Mouse (Mus musculus) limb, embryonic 14.5 days (tissue): ENCODE measurements around the gene Rpap2. TPM values are rescaled to one million over a fixed set of nuclear protein-coding genes. Genes with fewer than 3 reads are reported as not detected.
A peak's percentile ranks its signal among the peaks of the same experiment; 100 is the strongest.

ENCODE experiments used
- ATAC-seq: fragments of 200-750 bp; cut with Nextera tagmentation; 2 replicates; pipeline ENCODE4 v1.8.0; 2017; ENCODE audit warnings: low read depth, moderate number of reproducible peaks, moderate TSS enrichment; ENCODE audit not compliant: low FRiP score
- DNase-seq: peaks from one replicate; pipeline ENCODE4 v3.0.0-alpha.2; 2015; ENCODE audit warnings: low spot score
- H3K27ac ChIP-seq: fragments of 300-500 bp; sonication (generic); replicated peaks from 2 replicates; pipeline ENCODE4 v1.5.1; 2014; ENCODE audit warnings: low read depth, mild to moderate bottlenecking, low read length, moderate library complexity, mixed read lengths
- H3K27me3 ChIP-seq: fragments of 300-500 bp; sonication (generic); 2 replicates; pipeline ENCODE4 v1.6.1; 2014; ENCODE audit warnings: low read length, mixed read lengths; ENCODE audit not compliant: control insufficient read depth, insufficient read depth
- H3K36me3 ChIP-seq: fragments of 300-500 bp; sonication (generic); 2 replicates; pipeline ENCODE4 v1.6.1; 2014; ENCODE audit warnings: mild to moderate bottlenecking, low read length, moderate library complexity, mixed read lengths; ENCODE audit not compliant: control insufficient read depth, insufficient read depth
- H3K4me1 ChIP-seq: fragments of 300-500 bp; sonication (generic); 2 replicates; pipeline ENCODE4 v1.6.1; 2014; ENCODE audit warnings: antibody characterized with exemption, low read length, mixed read lengths; ENCODE audit not compliant: control insufficient read depth, insufficient read depth
- H3K4me2 ChIP-seq: fragments of 300-500 bp; sonication (generic); replicated peaks from 2 replicates; pipeline ENCODE4 v1.6.1; 2014; ENCODE audit warnings: low read depth, mild to moderate bottlenecking, low read length, moderate library complexity; ENCODE audit not compliant: severe bottlenecking
- H3K4me3 ChIP-seq: fragments of 300-500 bp; sonication (generic); replicated peaks from 2 replicates; pipeline ENCODE4 v1.5.1; 2014; ENCODE audit warnings: low read length
- H3K9ac ChIP-seq: fragments of 300-500 bp; sonication (generic); 2 replicates; pipeline ENCODE4 v1.6.1; 2014; ENCODE audit warnings: mild to moderate bottlenecking, low read depth, low read length, moderate library complexity; ENCODE audit not compliant: severe bottlenecking
- H3K9me3 ChIP-seq: fragments of 300-500 bp; sonication (generic); 2 replicates; pipeline ENCODE4 v1.6.1; 2016; ENCODE audit warnings: low read length; ENCODE audit not compliant: control insufficient read depth
- POLR2A ChIP-seq: fragments of 200-500 bp; IDR thresholded peaks from 2 replicates; pipeline ENCODE4 v1.8.0; 2012; ENCODE audit warnings: inconsistent platforms, mild to moderate bottlenecking, moderate library complexity, borderline replicate concordance; ENCODE audit not compliant: insufficient read depth, insufficient read length; ENCODE audit errors: extremely low read depth
- WGBS: fragments of 180-500 bp; shearing (Covaris S2); extraction: QIAGEN DNeasy Blood & Tissue Kit; methylation state at CpG from one replicate; pipeline ENCODE4 v1.1.7; 2014; 5-methylcytosine and 5-hydroxymethylcytosine counted together
- polyA plus RNA-seq, 2 experiments: library from polyadenylated mRNA; depleted of rRNA in 1 of 2; stranded (reverse) in 1 of 2; unstranded in 1 of 2; fragments of >200 nt; fragmentation: Nextera tagmentation in 1 of 2; extraction: Ambion mirVana in 1 of 2; gene quantifications; 2 replicates each; pipeline versions ENCODE4 v1.2.1 to v1.2.3; 2012 to 2014

Gene Rpap2
- polyA plus RNA-seq (2012; rRNA removed) (8.4 and 12.6 TPM in 2 replicates), polyA plus RNA-seq (2014; fragmentation: Nextera tagmentation; extraction: Ambion mirVana) (20.9 and 21.6 TPM in 2 replicates)

GRCm38 (mm10) chr5:107597301-107598077, at the start of gene Rpap2, which contains the start of gene Glmn:
Rpap2 (plus strand) TSS chr5:107597373.
Glmn (minus strand) TSS chr5:107597888.
- peak within 1 kb of the TSS; percentile 81 for H3K27ac ChIP-seq
- H3K4me3 ChIP-seq: peak within 1 kb of the TSS; percentile 70
- peak; percentile 97 for ATAC-seq
- no peaks in the 10 kb centered on the region for H3K27me3 ChIP-seq
- H3K9ac ChIP-seq: peak within 1 kb of the TSS; percentile 79
- under 1% methylated on average over 48 of the region's 64 CpGs for WGBS
- H3K4me2 ChIP-seq: peak within 1 kb of the TSS; percentile 54
- peaks cover 4% of the 10 kb centered on the region; the same call in 1 of the 2 replicates for H3K4me1 ChIP-seq
- H3K36me3 ChIP-seq: peaks cover 17% of the 10 kb centered on the region
- TF ChIP-seq POLR2A: peak; percentile 82; the same call in 1 of the 2 replicates
- peak; percentile 86 for DNase-seq
- no peaks in the 10 kb centered on the region for H3K9me3 ChIP-seq

GRCm38 (mm10) chr5:107547955-107548354, 49.2 kb upstream of the Rpap2 start:
- DNase-seq: no peak
- Histone ChIP-seq H3K36me3 (peaks cover 25% of the 10 kb centered on the region), H3K27me3 (no peaks in the 10 kb centered on the region), H3K9me3 (no peaks in the 10 kb centered on the region), H3K9ac (no peak overlapping the region), H3K4me2 (no peak overlapping the region), H3K4me3 (no peak overlapping the region), H3K4me1 (no peaks in the 10 kb centered on the region), H3K27ac (no peak overlapping the region)
- ATAC-seq: no peak
- no peak for TF ChIP-seq POLR2A
- WGBS: 84% methylated on average over 3 of the region's 3 CpGs

- TF ChIP-seq POLR2A: no peak
- no peak overlapping the region for H3K27ac ChIP-seq
- no peak overlapping the region for H3K4me2 ChIP-seq
- no peak for ATAC-seq
- WGBS: 87% methylated on average over 3 of the region's 3 CpGs
- peaks cover 28% of the 10 kb centered on the region for H3K36me3 ChIP-seq
- H3K9me3 ChIP-seq: no peaks in the 10 kb centered on the region
- DNase-seq: no peak
- no peaks in the 10 kb centered on the region for H3K4me1 ChIP-seq
- no peaks in the 10 kb centered on the region for H3K27me3 ChIP-seq
- H3K4me3 ChIP-seq: no peak overlapping the region
- H3K9ac ChIP-seq: no peak overlapping the region
Observed at GRCm38 (mm10) chr5:107548444-107548843, 48.7 kb upstream of the Rpap2 start.

- H3K4me3 ChIP-seq: no peak overlapping the region
- no peak overlapping the region for H3K4me2 ChIP-seq
- peaks cover 59% of the 10 kb centered on the region for H3K36me3 ChIP-seq
- no peak overlapping the region for H3K27ac ChIP-seq
- H3K27me3 ChIP-seq: no peaks in the 10 kb centered on the region
- WGBS: 50% methylated on average over 5 of the region's 5 CpGs
- H3K9me3 ChIP-seq: no peaks in the 10 kb centered on the region
- no peaks in the 10 kb centered on the region for H3K4me1 ChIP-seq
- no peak for TF ChIP-seq POLR2A
- DNase-seq (no peak), ATAC-seq (no peak)
- H3K9ac ChIP-seq: no peak overlapping the region
Observed at GRCm38 (mm10) chr5:107554336-107554735, 42.8 kb upstream of the Rpap2 start.

- Histone ChIP-seq H3K9ac (no peak overlapping the region), H3K9me3 (no peaks in the 10 kb centered on the region), H3K4me1 (no peaks in the 10 kb centered on the region), H3K36me3 (peaks cover 72% of the 10 kb centered on the region), H3K4me2 (no peak overlapping the region), H3K27me3 (no peaks in the 10 kb centered on the region), H3K4me3 (no peak overlapping the region), H3K27ac (no peak overlapping the region)
- WGBS: 78% methylated on average over 3 of the region's 3 CpGs
- no peak for TF ChIP-seq POLR2A
- ATAC-seq: no peak
- no peak for DNase-seq
Observed at GRCm38 (mm10) chr5:107556969-107557368, 40.2 kb upstream of the Rpap2 start.
